Mouse (Mus musculus): ENCODE measurements around the gene Rnaseh2a. TPM values are rescaled to one million over a fixed set of nuclear protein-coding genes. Genes with fewer than 3 reads are reported as not detected.
"Not testable (repeated sequence)": the region's sequence is repeated elsewhere in the genome, so short reads cannot be mapped to it uniquely, and the experiment has no call there.

Gene Rnaseh2a
- polyA plus RNA-seq, 1 experiment from 2014 or later: 46.4 TPM

DNA sequence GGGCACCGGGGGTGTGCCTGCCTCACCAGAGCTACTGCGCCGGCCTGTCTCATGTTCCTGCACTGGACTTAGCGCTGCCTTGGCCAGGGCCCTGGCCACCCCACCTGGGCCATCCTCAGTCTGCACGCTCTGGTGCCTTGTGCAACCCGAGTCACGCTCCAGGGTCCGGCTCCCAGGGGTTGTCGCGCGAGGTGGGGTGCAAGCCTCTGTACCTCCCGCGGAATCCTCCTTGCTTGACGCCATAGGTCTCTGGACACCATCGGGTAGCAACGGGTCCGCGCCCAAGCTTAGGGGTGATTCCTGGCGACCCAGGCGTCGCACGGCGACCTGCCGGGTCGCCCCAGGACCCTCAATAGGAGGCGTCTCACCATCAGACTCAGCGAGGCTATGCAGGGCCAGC lies 57.2 kb downstream of the Rnaseh2a start:
- Histone ChIP-seq H3K4me2 (replicated peaks; ENCODE audit: low read depth, low read length) (peak overlapping the region; percentile 53; the same call in 1 of the 2 replicates), H3K9me3 (ENCODE audit: low read length) (no peaks in the 10 kb centered on the region), H3K4me1 (ENCODE audit: insufficient read depth, low read depth, low read length) (no peaks in the 10 kb centered on the region; the same call in 1 of the 2 replicates), H3K27me3 (replicated peaks; ENCODE audit: insufficient read depth, low read length) (peaks cover 10% of the 10 kb centered on the region), H3K27ac (ENCODE audit: low read length) (no peak overlapping the region), H3K4me3 (ENCODE audit: low read depth, low read length) (0 out of 2 replicates have a peak overlapping the region, but pooled peaks have one; percentile 40), H3K36me3 (ENCODE audit: insufficient read depth, low read length) (no peaks in the 10 kb centered on the region), H3K9ac (replicated peaks; ENCODE audit: low read depth) (no peak overlapping the region)
- WGBS: 25% methylated on average over 27 of the region's 27 CpGs
- TF ChIP-seq CTCF (IDR thresholded peaks at IDR 0.05) (no peak), EP300 (IDR thresholded peaks at IDR 0.05) (no peak)
- DNase-seq (ENCODE audit: low spot score) (no peak), ATAC-seq (no peak)

DNA sequence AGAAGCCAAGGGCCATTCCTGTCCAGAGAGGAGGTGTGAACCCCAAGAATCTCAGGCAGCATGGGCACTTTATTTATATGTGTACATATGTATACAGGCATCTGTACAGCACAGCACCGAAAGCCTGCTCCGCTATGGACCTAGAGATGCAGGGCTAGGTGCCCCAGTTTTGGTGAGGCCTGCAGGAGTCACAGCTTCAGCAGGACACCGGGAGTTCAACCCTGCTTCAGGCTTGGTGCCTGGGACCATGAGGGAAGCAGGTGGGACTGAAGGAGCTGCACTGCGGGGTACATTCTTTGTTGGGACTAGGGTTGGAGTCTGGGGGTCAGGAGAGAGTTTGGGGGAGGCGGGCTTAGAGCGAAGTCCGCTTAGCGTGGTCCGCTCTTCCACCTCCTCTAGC lies 57.7 kb downstream of the Rnaseh2a start:
- WGBS: 85% methylated on average over 9 of the region's 9 CpGs
- H3K27ac ChIP-seq (ENCODE audit: low read length): no peak overlapping the region
- no peaks in the 10 kb centered on the region for H3K9me3 ChIP-seq (ENCODE audit: low read length)
- no peak overlapping the region for H3K9ac ChIP-seq (replicated peaks; ENCODE audit: low read depth)
- TF ChIP-seq EP300 (IDR thresholded peaks at IDR 0.05): no peak
- no peak for TF ChIP-seq CTCF (IDR thresholded peaks at IDR 0.05)
- no peak overlapping the region for H3K4me3 ChIP-seq (ENCODE audit: low read depth, low read length)
- ATAC-seq (no peak), DNase-seq (ENCODE audit: low spot score) (no peak)
- H3K27me3 ChIP-seq (replicated peaks; ENCODE audit: insufficient read depth, low read length): peaks cover 10% of the 10 kb centered on the region
- no peaks in the 10 kb centered on the region for H3K36me3 ChIP-seq (ENCODE audit: insufficient read depth, low read length)
- no peak overlapping the region for H3K4me2 ChIP-seq (replicated peaks; ENCODE audit: low read depth, low read length)
- no peaks in the 10 kb centered on the region; the same call in 1 of the 2 replicates for H3K4me1 ChIP-seq (ENCODE audit: insufficient read depth, low read depth, low read length)

DNA sequence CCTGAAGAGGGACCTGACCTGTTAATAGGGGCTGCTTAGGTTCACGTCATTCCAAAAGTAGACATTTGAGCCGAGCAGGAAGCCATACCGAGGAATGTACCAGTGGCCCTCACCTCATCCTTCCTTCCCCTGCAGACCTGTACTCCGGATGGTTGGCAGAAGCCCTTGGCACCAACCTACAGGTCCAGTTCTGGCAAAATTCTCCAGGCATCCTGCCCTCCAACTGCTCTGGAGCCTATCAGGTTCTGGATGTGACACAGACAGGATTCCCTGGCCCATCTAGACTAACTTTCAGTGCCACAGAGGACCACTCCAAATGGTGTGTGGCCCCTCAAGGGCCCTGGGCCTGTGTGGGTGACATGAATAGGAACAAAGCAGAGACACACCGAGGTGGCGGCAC lies 59.0 kb downstream of the Rnaseh2a start:
- H3K9ac ChIP-seq (replicated peaks; ENCODE audit: low read depth): no peak overlapping the region
- no peaks in the 10 kb centered on the region; the same call in 1 of the 2 replicates for H3K4me1 ChIP-seq (ENCODE audit: insufficient read depth, low read depth, low read length)
- no peak overlapping the region for H3K4me3 ChIP-seq (ENCODE audit: low read depth, low read length)
- no peaks in the 10 kb centered on the region for H3K36me3 ChIP-seq (ENCODE audit: insufficient read depth, low read length)
- no peak for DNase-seq (ENCODE audit: low spot score)
- WGBS: 75% methylated on average over 6 of the region's 6 CpGs
- H3K9me3 ChIP-seq (ENCODE audit: low read length): no peaks in the 10 kb centered on the region
- TF ChIP-seq CTCF (IDR thresholded peaks at IDR 0.05): no peak
- no peak for TF ChIP-seq EP300 (IDR thresholded peaks at IDR 0.05)
- H3K27ac ChIP-seq (ENCODE audit: low read length): no peak overlapping the region
- no peak for ATAC-seq
- H3K27me3 ChIP-seq (replicated peaks; ENCODE audit: insufficient read depth, low read length): peaks cover 10% of the 10 kb centered on the region
- H3K4me2 ChIP-seq (replicated peaks; ENCODE audit: low read depth, low read length): no peak overlapping the region

DNA sequence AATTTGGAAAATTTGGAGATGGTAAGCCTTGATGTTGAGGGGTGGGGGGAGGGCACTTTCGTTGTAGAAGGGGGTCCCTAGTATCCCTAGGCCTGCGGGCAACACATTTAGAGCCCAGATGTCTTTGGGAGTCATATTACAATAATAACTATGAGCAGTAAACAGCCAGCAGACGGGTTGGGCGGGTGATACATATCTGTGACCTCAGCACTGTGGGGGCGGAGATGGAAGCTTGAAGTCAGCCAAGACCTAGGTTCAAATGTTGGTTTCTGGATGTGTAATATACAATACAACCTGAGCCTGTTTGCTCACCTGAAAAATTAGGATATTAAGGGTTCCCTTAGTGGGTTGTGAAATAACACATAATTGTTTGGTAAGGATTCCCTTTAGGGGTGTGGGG lies 59.6 kb downstream of the Rnaseh2a start:
- no peaks in the 10 kb centered on the region; the same call in 1 of the 2 replicates for H3K4me1 ChIP-seq (ENCODE audit: insufficient read depth, low read depth, low read length)
- no peak overlapping the region for H3K4me2 ChIP-seq (replicated peaks; ENCODE audit: low read depth, low read length)
- H3K27me3 ChIP-seq (replicated peaks; ENCODE audit: insufficient read depth, low read length): peaks cover 10% of the 10 kb centered on the region
- 77% methylated on average over 5 of the region's 5 CpGs for WGBS
- peak; percentile 25 for DNase-seq (ENCODE audit: low spot score)
- H3K9ac ChIP-seq (replicated peaks; ENCODE audit: low read depth): no peak overlapping the region
- H3K9me3 ChIP-seq (ENCODE audit: low read length): no peaks in the 10 kb centered on the region
- no peak overlapping the region for H3K27ac ChIP-seq (ENCODE audit: low read length)
- no peak overlapping the region for H3K4me3 ChIP-seq (ENCODE audit: low read depth, low read length)
- no peak for ATAC-seq
- no peak for TF ChIP-seq EP300 (IDR thresholded peaks at IDR 0.05)
- TF ChIP-seq CTCF (IDR thresholded peaks at IDR 0.05): no peak
- H3K36me3 ChIP-seq (ENCODE audit: insufficient read depth, low read length): no peaks in the 10 kb centered on the region

GRCm38 (mm10) chr8:84909162-84909767 lies 60.3 kb downstream of the Rnaseh2a start:
- H3K9ac ChIP-seq (replicated peaks; ENCODE audit: low read depth): peak overlapping the region; percentile 62; the same call in 1 of the 2 replicates
- DNase-seq (ENCODE audit: low spot score) (no peak), ATAC-seq (no peak)
- peaks cover 9% of the 10 kb centered on the region for H3K27me3 ChIP-seq (replicated peaks; ENCODE audit: insufficient read depth, low read length)
- no peak overlapping the region for H3K27ac ChIP-seq (ENCODE audit: low read length)
- H3K4me1 ChIP-seq (ENCODE audit: insufficient read depth, low read depth, low read length): no peaks in the 10 kb centered on the region; the same call in 1 of the 2 replicates
- no peaks in the 10 kb centered on the region for H3K9me3 ChIP-seq (ENCODE audit: low read length)
- WGBS: 47% methylated on average over 20 of the region's 20 CpGs
- peak overlapping the region; percentile 52 for H3K4me3 ChIP-seq (ENCODE audit: low read depth, low read length)
- TF ChIP-seq CTCF (IDR thresholded peaks at IDR 0.05) (no peak), EP300 (IDR thresholded peaks at IDR 0.05) (no peak)
- H3K4me2 ChIP-seq (replicated peaks; ENCODE audit: low read depth, low read length): peak overlapping the region; percentile 86
- no peaks in the 10 kb centered on the region for H3K36me3 ChIP-seq (ENCODE audit: insufficient read depth, low read length)

- Histone ChIP-seq H3K4me2 (replicated peaks; ENCODE audit: low read depth, low read length) (peak within 1 kb of the TSS; percentile 86), H3K27me3 (replicated peaks; ENCODE audit: insufficient read depth, low read length) (peaks cover 6% of the 10 kb centered on the region), H3K27ac (ENCODE audit: low read length) (0 out of 2 replicates have a peak within 1 kb of the TSS, but pooled peaks have one; percentile 47), H3K9ac (replicated peaks; ENCODE audit: low read depth) (peak within 1 kb of the TSS; percentile 62), H3K9me3 (ENCODE audit: low read length) (no peaks in the 10 kb centered on the region), H3K36me3 (ENCODE audit: insufficient read depth, low read length) (no peaks in the 10 kb centered on the region), H3K4me1 (ENCODE audit: insufficient read depth, low read depth, low read length) (no peaks in the 10 kb centered on the region; the same call in 1 of the 2 replicates), H3K4me3 (ENCODE audit: low read depth, low read length) (peak within 1 kb of the TSS; percentile 52)
- WGBS: under 1% methylated on average over 45 of the region's 45 CpGs
- TF ChIP-seq CTCF (IDR thresholded peaks at IDR 0.05) (no peak), EP300 (IDR thresholded peaks at IDR 0.05) (no peak)
- DNase-seq (ENCODE audit: low spot score) (peak; percentile 99), ATAC-seq (peak; percentile 96)
These were observed 61.0 kb downstream of the Rnaseh2a start, which contains the start of gene Dnase2a for GRCm38 (mm10) chr8:84908421-84909161. Gene Dnase2a (plus strand): TSS chr8:84908560.

DNA sequence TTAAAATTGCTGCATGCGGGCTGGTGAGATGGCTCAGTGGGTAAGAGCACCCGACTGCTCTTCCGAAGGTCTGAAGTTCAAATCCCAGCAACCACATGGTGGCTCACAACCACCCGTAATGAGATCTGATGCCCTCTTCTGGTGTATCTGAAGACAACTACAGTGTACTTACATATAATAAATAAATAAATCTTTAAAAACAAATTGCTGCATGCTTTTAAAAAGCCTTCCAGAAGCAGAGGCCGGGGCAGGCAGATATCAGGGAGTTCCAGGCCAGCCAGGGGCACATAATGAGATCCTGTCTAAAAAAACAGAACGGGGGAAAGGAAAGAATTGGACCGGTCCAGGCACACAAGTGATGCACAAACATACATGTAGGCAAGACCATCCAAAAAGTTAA lies 61.6 kb downstream of the Rnaseh2a start:
- WGBS: 21% methylated on average over 6 of the region's 7 CpGs
- ATAC-seq; H3K4me1 ChIP-seq (ENCODE audit: insufficient read depth, low read depth, low read length); H3K27me3 ChIP-seq (replicated peaks; ENCODE audit: insufficient read depth, low read length); H3K27ac ChIP-seq (ENCODE audit: low read length); H3K9ac ChIP-seq (replicated peaks; ENCODE audit: low read depth); DNase-seq (ENCODE audit: low spot score); H3K36me3 ChIP-seq (ENCODE audit: insufficient read depth, low read length); H3K9me3 ChIP-seq (ENCODE audit: low read length): not testable (repeated sequence)
- Histone ChIP-seq H3K4me2 (replicated peaks; ENCODE audit: low read depth, low read length) (peak overlapping the region; percentile 86), H3K4me3 (ENCODE audit: low read depth, low read length) (peak overlapping the region; percentile 52)
